Mouse (Mus musculus) C2C12 (cell line): ENCODE measurements at regions not wholly inside any gene's neighbourhood (a gene's known extent, or its start where the extent isn't known, plus 50 kb on each side); places are given as distances from the start of the nearest gene placed in this dataset.

ENCODE experiments used
- CEBPB ChIP-seq: IDR thresholded peaks from one replicate; pipeline ENCODE4 v1.6.1; 2011; ENCODE audit warnings: low read depth, mild to moderate bottlenecking, control low read depth, moderate library complexity
- CTCF ChIP-seq: IDR thresholded peaks from one replicate; pipeline ENCODE4 v1.5.1; 2011; ENCODE audit not compliant: control insufficient read depth, insufficient read depth, insufficient read length
- MAX ChIP-seq: IDR thresholded peaks from one replicate; pipeline ENCODE4 v1.6.1; 2011; ENCODE audit warnings: mild to moderate bottlenecking, control low read depth
- MYOD1 ChIP-seq: IDR thresholded peaks from one replicate; pipeline ENCODE4 v1.6.1; 2011; ENCODE audit warnings: low read depth; ENCODE audit not compliant: control insufficient read depth, insufficient read length

DNA sequence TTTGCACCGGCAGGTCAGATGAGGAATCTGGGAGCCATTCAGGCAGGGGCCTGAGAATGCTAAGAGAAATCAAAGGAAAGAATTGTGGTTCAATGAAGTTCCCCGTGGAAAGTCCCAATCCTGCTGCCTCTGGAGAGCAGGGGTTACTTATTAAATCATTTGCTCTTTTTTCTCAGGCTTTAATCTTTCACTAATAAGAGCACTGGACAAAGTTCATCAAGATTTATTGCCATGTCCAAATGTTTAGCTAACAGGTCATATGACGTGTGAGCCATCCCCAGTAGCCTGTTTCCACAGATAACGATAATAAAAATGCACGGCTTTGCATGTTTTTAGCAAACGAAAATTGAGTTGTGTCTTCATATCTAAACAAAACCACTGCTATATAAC, 62.6 kb upstream of the Prkg2 start:
- no peak for TF ChIP-seq CEBPB
- no peak for TF ChIP-seq MAX
- no peak for TF ChIP-seq MYOD1
- TF ChIP-seq CTCF: no peak
